Mouse (Mus musculus) ES-E14 (cell line): ENCODE data around the gene Cnih2. TPM values are rescaled to one million over a fixed set of nuclear protein-coding genes. Genes with fewer than 3 reads are reported as not detected.

Source experiments
- DNase-seq: peaks from one replicate; pipeline ENCODE4 v3.0.0-alpha.2; 2013; ENCODE audit warnings: low read depth, low spot score
- H3K27ac ChIP-seq: 2 replicates; pipeline ENCODE4 v1.5.1; 2012; ENCODE audit warnings: low read depth, mild to moderate bottlenecking, low read length, moderate library complexity, mixed read lengths; ENCODE audit not compliant: poor library complexity, insufficient read depth, severe bottlenecking
- H3K36me3 ChIP-seq: 2 replicates; pipeline ENCODE4 v1.6.1; 2012; ENCODE audit warnings: mild to moderate bottlenecking, low read length, moderate library complexity, mixed read lengths; ENCODE audit not compliant: control insufficient read depth, poor library complexity, insufficient read depth, severe bottlenecking
- H3K4me1 ChIP-seq, 2 experiments: fragments of 150-350 bp in 1 of 2; sonication (generic) in 1 of 2; 2 replicates each; pipeline ENCODE4 v1.6.1; 2012; ENCODE audit warnings: low read length in 2 of 2, mild to moderate bottlenecking in 1 of 2, mixed read lengths in 1 of 2; ENCODE audit not compliant: control insufficient read depth in 2 of 2, insufficient read depth in 2 of 2, poor library complexity in 1 of 2
- H3K4me3 ChIP-seq, 2 experiments: fragments of 150-350 bp in 1 of 2; sonication (generic) in 1 of 2; 2 replicates each; pipeline ENCODE4 v1.5.1; 2012; ENCODE audit warnings: low read length in 2 of 2, low read depth in 1 of 2, mild to moderate bottlenecking in 1 of 2, mixed read lengths in 1 of 2; ENCODE audit not compliant: insufficient read depth in 1 of 2, poor library complexity in 1 of 2, severe bottlenecking in 1 of 2
- H3K9ac ChIP-seq: 2 replicates; pipeline ENCODE4 v1.6.1; 2012; ENCODE audit warnings: low read depth, mild to moderate bottlenecking, low read length, mixed read lengths; ENCODE audit not compliant: poor library complexity, insufficient read depth, severe bottlenecking
- H3K9me3 ChIP-seq: fragments of 150-350 bp; sonication (generic); 2 replicates; pipeline ENCODE4 v1.6.1; 2012; ENCODE audit warnings: low read depth, mild to moderate bottlenecking, low read length; ENCODE audit not compliant: control insufficient read depth, insufficient read depth
- CHD2 ChIP-seq: IDR thresholded peaks from 2 replicates; pipeline ENCODE4 v1.6.1; 2014; ENCODE audit warnings: mild to moderate bottlenecking, low read depth, low read length, inconsistent platforms
- HCFC1 ChIP-seq: IDR thresholded peaks from 2 replicates; pipeline ENCODE4 v1.6.1; 2012; ENCODE audit warnings: low read length, inconsistent platforms, borderline replicate concordance; ENCODE audit not compliant: insufficient read depth
- MAFK ChIP-seq: IDR thresholded peaks from 2 replicates; pipeline ENCODE4 v1.6.1; 2014; ENCODE audit warnings: mild to moderate bottlenecking, low read depth, low read length, inconsistent platforms; ENCODE audit not compliant: insufficient read depth
- ZC3H11A ChIP-seq: IDR thresholded peaks from 2 replicates; pipeline ENCODE4 v1.6.1; 2012; ENCODE audit warnings: low read depth, mild to moderate bottlenecking, inconsistent platforms, low read length, borderline replicate concordance
- ZNF384 ChIP-seq: IDR thresholded peaks from 2 replicates; pipeline ENCODE4 v1.6.1; 2012; ENCODE audit warnings: low read depth, low read length, inconsistent platforms
- in situ Hi-C, 2 experiments: fragments of 600-800 bp; cut with MboI; formaldehyde crosslinking; loops; one replicate each; pipeline ENCODE4 v1.15.1; 2025; ENCODE audit warnings: low sequenced_read_pairs in 2 of 2, inconsistent platforms in 1 of 2; ENCODE audit not compliant: unreplicated experiment in 2 of 2
- total RNA-seq: library from RNA; depleted of rRNA; stranded (reverse); fragments of 300-350 nt; gene quantifications from 2 replicates; pipeline ENCODE4 v1.2.3, GENCODE M21; 2012

Gene Cnih2
- total RNA-seq, 1 experiment, result 2.5 TPM

DNA sequence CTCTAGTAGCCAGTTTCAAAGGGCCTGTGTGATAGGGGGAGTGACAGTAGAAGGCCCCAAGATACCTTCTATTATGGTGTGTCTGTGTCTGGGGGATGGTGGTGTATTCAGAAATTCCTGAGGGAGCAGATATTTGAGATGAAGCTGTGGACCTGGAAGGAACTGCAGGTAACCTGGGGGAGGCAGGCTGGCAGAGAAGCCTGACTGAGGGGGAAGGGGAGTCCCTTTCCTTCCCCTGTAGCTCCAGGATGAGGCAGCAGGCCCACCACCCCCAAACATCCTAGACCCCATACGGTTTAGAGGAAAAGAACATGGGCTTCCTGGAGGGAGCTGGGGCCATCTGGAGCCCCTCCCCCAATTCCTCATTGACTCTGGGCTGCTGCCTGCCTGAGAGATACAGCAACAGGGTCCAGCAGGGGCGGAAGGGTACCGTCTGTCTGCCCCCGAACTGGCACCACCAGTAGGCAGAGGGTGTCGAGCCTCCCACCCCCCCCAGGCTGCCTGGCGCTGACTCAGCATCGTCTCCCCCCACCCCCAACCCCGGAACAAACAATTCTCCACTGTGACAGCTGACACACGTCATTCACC lies 2.3 kb downstream of the Cnih2 start:
- Histone ChIP-seq H3K9ac (no peak overlapping the region), H3K36me3 (peaks cover 24% of the 10 kb centered on the region), H3K27ac (no peak overlapping the region), H3K4me3 (no peak overlapping the region), H3K4me1 (peaks cover 0 to 18% of the 10 kb centered on the region in 2 experiments; a peak in 1 of 4 replicates), H3K9me3 (no peaks in the 10 kb centered on the region)
- in situ Hi-C loops, result no loop called here
- DNase-seq, result no peak
- TF ChIP-seq HCFC1 (no peak), ZC3H11A (no peak), CHD2 (no peak), MAFK (no peak), ZNF384 (no peak)

GRCm38 (mm10) chr19:5094746-5095417 lies 3.4 kb downstream of the Cnih2 start:
- H3K27ac ChIP-seq, result no peak overlapping the region
- H3K4me1 ChIP-seq, result peaks cover 0 to 18% of the 10 kb centered on the region in 2 experiments; a peak in 1 of 4 replicates
- no peak overlapping the region for H3K4me3 ChIP-seq
- H3K9me3 ChIP-seq, result no peaks in the 10 kb centered on the region
- no peak for TF ChIP-seq HCFC1
- TF ChIP-seq CHD2, result no peak
- in situ Hi-C loops, result no loop called here
- peaks cover 15% of the 10 kb centered on the region for H3K36me3 ChIP-seq
- DNase-seq, result no peak
- no peak overlapping the region for H3K9ac ChIP-seq

- H3K4me3 ChIP-seq, result no peak overlapping the region
- peaks cover 12% of the 10 kb centered on the region for H3K36me3 ChIP-seq
- no peaks in the 10 kb centered on the region for H3K9me3 ChIP-seq
- peaks cover 0 to 17% of the 10 kb centered on the region in 2 experiments; a peak in 1 of 4 replicates for H3K4me1 ChIP-seq
- TF ChIP-seq ZC3H11A, result no peak
- no peak for TF ChIP-seq ZNF384
- TF ChIP-seq HCFC1, result no peak; the same call in 1 of the 2 replicates
- no peak for TF ChIP-seq MAFK
- TF ChIP-seq CHD2, result no peak
- H3K27ac ChIP-seq, result no peak overlapping the region
- peak; percentile 95 for DNase-seq
- in situ Hi-C loops, result no loop called here
- H3K9ac ChIP-seq, result no peak overlapping the region
Observed at GRCm38 (mm10) chr19:5094243-5094632, 4.1 kb downstream of the Cnih2 start.

DNA sequence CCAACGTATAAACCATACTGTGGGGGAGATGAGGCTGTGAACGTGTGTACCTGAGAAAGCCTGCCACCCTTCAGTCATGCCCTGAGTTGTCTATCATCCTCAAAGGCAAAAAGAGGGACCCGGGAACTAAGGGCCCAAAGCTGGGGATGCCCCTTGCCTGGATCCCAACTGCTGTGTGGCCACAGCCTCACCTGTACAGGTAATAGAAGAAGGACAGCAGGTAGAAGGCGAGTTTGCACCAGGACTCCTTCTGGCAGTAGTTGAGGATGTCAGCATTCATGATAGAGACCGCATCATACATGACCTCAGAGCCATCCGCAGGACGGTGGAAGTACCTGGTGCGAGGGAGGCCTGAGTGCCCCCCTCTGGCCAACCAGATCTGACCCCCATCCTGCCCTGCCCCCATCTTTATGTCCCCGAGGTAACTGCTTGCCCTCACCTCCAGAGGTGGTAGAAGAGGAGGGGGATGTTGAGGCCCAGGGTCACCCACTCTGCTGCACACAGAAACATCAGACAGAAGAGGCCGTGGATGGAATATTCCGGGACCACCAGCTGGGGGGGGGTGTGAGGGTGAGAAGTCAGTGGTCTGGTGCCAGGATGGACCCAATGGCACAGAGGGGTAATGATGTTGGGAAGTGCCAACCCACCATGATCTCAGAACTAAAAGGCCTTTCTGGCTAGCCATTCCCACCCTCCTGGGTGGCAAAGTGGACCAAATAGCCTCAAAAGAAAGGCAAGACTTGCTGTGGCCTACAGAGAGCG lies 4.7 kb downstream of the Cnih2 start:
- Histone ChIP-seq H3K4me1 (peaks cover 2 to 16% of the 10 kb centered on the region in 2 experiments; a peak in 2 of 4 replicates), H3K4me3 (no peak overlapping the region), H3K27ac (no peak overlapping the region), H3K9ac (no peak overlapping the region), H3K36me3 (peaks cover 12% of the 10 kb centered on the region), H3K9me3 (no peaks in the 10 kb centered on the region)
- DNase-seq, result no peak
- in situ Hi-C loops, result no loop called here
- TF ChIP-seq CHD2, result no peak
- no peak for TF ChIP-seq HCFC1
